Mouse (Mus musculus) skeletal muscle tissue, adult 2 months (tissue): Measurements from ENCODE around the gene Tfdp1.
"Not testable (repeated sequence)": the region's sequence is repeated elsewhere in the genome, so short reads cannot be mapped to it uniquely, and the experiment has no call there.

Source experiments
- DNase-seq: peaks from one replicate; pipeline ENCODE4 v3.0.0-alpha.2; 2012; ENCODE audit warnings: low read depth, low spot score

The Tfdp1 gene

GRCm38 (mm10) chr8:13338255-13338860 is at the start of gene Tfdp1:
Gene Tfdp1 (plus strand): TSS chr8:13338751.
- peak; percentile 74 for DNase-seq

- peak; percentile 54 for DNase-seq
Observed at GRCm38 (mm10) chr8:13292364-13292763, 46.2 kb upstream of the Tfdp1 start.

- no peak for DNase-seq
Observed at GRCm38 (mm10) chr8:13293677-13294470, 44.7 kb upstream of the Tfdp1 start.

- DNase-seq: no peak
Observed at GRCm38 (mm10) chr8:13299571-13299970, 39.0 kb upstream of the Tfdp1 start.

- DNase-seq: no peak
Observed at GRCm38 (mm10) chr8:13301036-13301435, 37.5 kb upstream of the Tfdp1 start.

GRCm38 (mm10) chr8:13305459-13305858 is 33.1 kb upstream of the Tfdp1 start:
- no peak for DNase-seq

GRCm38 (mm10) chr8:13305884-13306283 is 32.7 kb upstream of the Tfdp1 start:
- no peak for DNase-seq

GRCm38 (mm10) chr8:13306309-13306909 is 32.1 kb upstream of the Tfdp1 start:
- DNase-seq: no peak

GRCm38 (mm10) chr8:13306916-13307315 is 31.6 kb upstream of the Tfdp1 start:
- no peak for DNase-seq

GRCm38 (mm10) chr8:13314922-13315321 is 23.6 kb upstream of the Tfdp1 start:
- DNase-seq: no peak

GRCm38 (mm10) chr8:13316671-13317070 is 21.9 kb upstream of the Tfdp1 start:
- DNase-seq: no peak

GRCm38 (mm10) chr8:13326598-13326997 is 12.0 kb upstream of the Tfdp1 start:
- no peak for DNase-seq

- no peak for DNase-seq
Observed at GRCm38 (mm10) chr8:13334671-13335070, 3.9 kb upstream of the Tfdp1 start.

- not testable (repeated sequence) for DNase-seq
Observed at GRCm38 (mm10) chr8:13337245-13337644, 1.3 kb upstream of the Tfdp1 start.

- DNase-seq: no peak
Observed at GRCm38 (mm10) chr8:13337678-13338077, 873 bp upstream of the Tfdp1 start.

GRCm38 (mm10) chr8:13338901-13339645 is 522 bp downstream of the Tfdp1 start:
- DNase-seq: no peak

GRCm38 (mm10) chr8:13339646-13339990 is 1.1 kb downstream of the Tfdp1 start:
- no peak for DNase-seq

- DNase-seq: no peak
Observed at GRCm38 (mm10) chr8:13340650-13341049, 2.1 kb downstream of the Tfdp1 start.

GRCm38 (mm10) chr8:13342340-13342739 is 3.8 kb downstream of the Tfdp1 start:
- no peak for DNase-seq

GRCm38 (mm10) chr8:13343134-13343533 is 4.6 kb downstream of the Tfdp1 start:
- no peak for DNase-seq

- no peak for DNase-seq
Observed at GRCm38 (mm10) chr8:13350052-13350451, 11.5 kb downstream of the Tfdp1 start.

GRCm38 (mm10) chr8:13351593-13351992 is 13.0 kb downstream of the Tfdp1 start:
- no peak for DNase-seq
